Mouse (Mus musculus) lung, adult 2 months (tissue): ENCODE results near the gene Wdr54. TPM values are rescaled to one million over a fixed set of nuclear protein-coding genes. Genes with fewer than 3 reads are reported as not detected.

Experiments
- DNase-seq: peaks from one replicate; pipeline ENCODE4 v3.0.0; 2022
- H3K4me1 ChIP-seq: fragments of 200-500 bp; 2 replicates; pipeline ENCODE4 v1.6.1; 2011; ENCODE audit warnings: low read length; ENCODE audit not compliant: control insufficient read depth, insufficient read depth
- H3K4me3 ChIP-seq: fragments of 200-500 bp; replicated peaks from 2 replicates; pipeline ENCODE3; 2011; ENCODE audit warnings: low read depth, mild to moderate bottlenecking, control low read depth, low read length; ENCODE audit errors: extremely low read depth
- CTCF ChIP-seq: fragments of 200-500 bp; IDR thresholded peaks from 2 replicates; pipeline ENCODE4 v1.5.1; 2011; ENCODE audit warnings: mild to moderate bottlenecking, low read length, control low read depth; ENCODE audit not compliant: insufficient read depth
- POLR2A ChIP-seq: fragments of 200-500 bp; IDR thresholded peaks from 2 replicates; pipeline ENCODE4 v1.6.1; 2011; ENCODE audit warnings: low read depth, mild to moderate bottlenecking, control low read depth, low read length, borderline replicate concordance; ENCODE audit errors: extremely low read depth
- WGBS: fragments of 180-500 bp; shearing (Covaris S2); methylation state at CpG from one replicate; pipeline ENCODE4 v1.1.7; 2018; 5-methylcytosine and 5-hydroxymethylcytosine counted together
- polyA plus RNA-seq: library from polyadenylated mRNA; depleted of rRNA; stranded (reverse); fragments of >200 nt; gene quantifications from 2 replicates; pipeline ENCODE4 v1.2.3, GENCODE M21; 2012

Gene Wdr54
- polyA plus RNA-seq, 1 experiment: 6.9 TPM

DNA sequence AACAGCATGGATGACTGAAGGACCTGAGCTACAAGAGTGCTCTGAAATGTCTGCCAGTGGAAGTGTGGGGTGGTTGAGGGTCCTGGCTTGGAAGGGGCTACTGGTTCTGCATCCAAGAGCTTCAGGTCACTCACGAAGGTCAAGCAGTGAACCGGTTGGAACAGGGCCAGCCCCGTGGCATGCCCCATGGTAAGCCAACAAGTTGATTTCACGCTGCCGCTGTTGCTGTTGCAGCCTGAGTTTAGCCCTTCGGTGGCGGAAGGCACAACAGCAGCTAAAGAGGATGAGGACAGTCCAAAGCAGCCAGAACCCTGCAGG is 36.5 kb downstream of the Wdr54 start:
- H3K4me1 ChIP-seq: peaks cover 15% of the 10 kb centered on the region
- H3K4me3 ChIP-seq: no peak overlapping the region
- DNase-seq: no peak
- WGBS: 72% methylated on average over 7 of the region's 7 CpGs
- TF ChIP-seq CTCF (no peak), POLR2A (no peak)

GRCm38 (mm10) chr6:83118825-83119733 is 37.1 kb downstream of the Wdr54 start:
- TF ChIP-seq POLR2A (no peak), CTCF (no peak)
- WGBS: 72% methylated on average over 14 of the region's 14 CpGs
- DNase-seq: no peak
- Histone ChIP-seq H3K4me1 (peaks cover 12% of the 10 kb centered on the region), H3K4me3 (no peak overlapping the region)

- no peak overlapping the region for H3K4me3 ChIP-seq
- 83% methylated on average over 11 of the region's 11 CpGs for WGBS
- TF ChIP-seq CTCF: no peak
- 0 out of 2 replicates have a peak, but pooled peaks have one; percentile 30 for TF ChIP-seq POLR2A
- no peak for DNase-seq
- peaks cover 12% of the 10 kb centered on the region for H3K4me1 ChIP-seq
Observed at GRCm38 (mm10) chr6:83118369-83118768, 37.8 kb downstream of the Wdr54 start.

- Histone ChIP-seq H3K4me1 (peaks cover 12% of the 10 kb centered on the region), H3K4me3 (no peak overlapping the region)
- 89% methylated on average over 13 of the region's 13 CpGs for WGBS
- TF ChIP-seq POLR2A (no peak), CTCF (no peak)
- DNase-seq: no peak
Observed at GRCm38 (mm10) chr6:83117616-83118015, 38.6 kb downstream of the Wdr54 start.

DNA sequence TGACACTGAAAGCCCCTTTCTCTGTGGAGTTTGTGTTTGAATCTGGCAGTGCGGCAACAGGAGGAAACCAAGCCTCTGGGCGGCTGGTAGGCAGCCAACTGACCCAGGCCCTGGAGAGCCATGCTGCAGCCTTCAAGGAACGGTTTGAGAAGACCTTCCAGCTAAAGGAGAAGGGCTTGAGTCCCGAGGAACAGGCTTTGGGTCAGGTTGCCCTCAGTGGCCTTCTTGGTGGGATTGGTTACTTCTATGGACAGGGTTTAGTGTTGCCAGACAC is 39.1 kb downstream of the Wdr54 start:
- TF ChIP-seq CTCF (no peak), POLR2A (no peak)
- no peak overlapping the region for H3K4me3 ChIP-seq

DNA sequence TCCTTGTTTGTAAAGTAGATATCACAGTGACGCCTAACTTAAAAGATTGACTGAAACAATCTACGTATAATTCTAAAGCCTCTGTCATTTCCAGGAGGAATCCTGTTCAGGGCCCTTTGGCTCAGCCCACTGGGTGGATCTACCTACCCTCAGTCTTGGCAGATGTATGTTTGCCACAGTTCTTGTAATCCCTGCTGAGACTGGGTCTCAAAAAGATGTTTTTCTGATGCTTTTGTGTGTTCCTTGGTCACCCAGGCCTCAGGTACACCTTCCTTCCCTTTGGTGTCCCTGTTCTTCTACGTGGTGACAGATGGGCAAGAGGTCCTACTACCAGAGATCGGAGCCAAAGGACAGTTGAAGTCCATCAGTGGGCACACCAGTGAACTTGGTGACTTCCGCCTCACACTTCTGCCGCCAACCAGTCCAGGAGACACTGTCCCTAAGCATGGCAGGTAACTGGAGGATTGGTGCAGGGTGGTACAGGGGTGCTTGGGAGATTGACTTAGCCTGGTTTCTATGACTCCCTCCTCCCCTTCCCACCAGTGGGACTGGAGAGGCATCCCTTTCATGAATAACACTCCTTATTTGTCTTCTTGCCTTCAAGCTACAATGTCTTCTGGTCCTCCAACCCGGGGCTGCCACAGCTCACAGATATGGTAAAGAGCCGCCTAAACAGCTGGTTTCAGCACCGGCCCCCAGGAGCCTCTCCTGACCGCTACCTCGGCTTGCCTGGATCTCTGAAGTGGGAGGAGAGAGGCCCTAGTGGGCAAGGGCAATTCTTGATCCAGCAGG is 39.6 kb downstream of the Wdr54 start:
- TF ChIP-seq POLR2A: 0 out of 2 replicates have a peak, but pooled peaks have one; percentile 10
- no peak for TF ChIP-seq CTCF
- Histone ChIP-seq H3K4me1 (peaks cover 7% of the 10 kb centered on the region), H3K4me3 (no peak overlapping the region)
- 66% methylated on average over 11 of the region's 11 CpGs for WGBS
- no peak for DNase-seq

More for the DNA sequence above, 39.1 kb downstream of the Wdr54 start:
- no peak for DNase-seq
- 74% methylated on average over 4 of the region's 4 CpGs for WGBS
- peaks cover 8% of the 10 kb centered on the region for H3K4me1 ChIP-seq

DNA sequence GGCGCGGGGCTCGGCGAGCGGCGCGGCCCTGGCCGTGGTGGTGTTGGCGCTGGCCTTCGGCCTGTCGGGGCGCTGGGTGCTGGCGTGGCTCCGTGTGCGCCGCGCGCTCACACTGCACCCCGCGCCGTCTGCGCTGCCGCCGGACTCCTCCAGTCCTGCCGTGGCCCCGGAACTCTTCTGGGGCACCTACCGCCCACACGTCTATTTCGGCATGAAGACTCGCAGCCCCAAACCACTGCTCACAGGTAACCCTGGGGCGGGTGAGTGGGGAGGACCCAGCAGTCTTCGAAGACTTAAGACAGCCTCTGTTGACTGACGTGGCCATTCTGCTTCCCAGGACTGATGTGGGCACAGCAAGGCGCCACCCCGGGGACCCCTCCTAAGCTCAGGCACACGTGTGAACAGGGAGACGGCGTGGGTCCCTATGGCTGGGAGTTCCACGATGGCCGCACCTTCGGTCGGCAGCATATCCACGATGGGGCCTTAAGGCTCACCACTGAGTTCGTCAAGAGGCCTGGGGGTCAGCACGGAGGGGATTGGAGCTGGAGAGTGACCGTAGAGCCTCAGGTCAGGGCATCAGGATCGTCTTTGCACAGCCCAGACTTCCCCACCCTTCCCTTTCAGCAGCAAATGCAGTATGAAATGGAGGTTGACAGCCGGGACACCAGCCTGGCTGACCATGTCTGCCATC is 40.4 kb downstream of the Wdr54 start:
- WGBS: under 1% methylated on average over 38 of the region's 48 CpGs
- DNase-seq: no peak
- peak overlapping the region; percentile 99 for H3K4me3 ChIP-seq
- H3K4me1 ChIP-seq: peaks cover 7% of the 10 kb centered on the region
- no peak for TF ChIP-seq CTCF
- TF ChIP-seq POLR2A: no peak

- WGBS: 2% methylated on average over 52 of the region's 58 CpGs
- Histone ChIP-seq H3K4me3 (peak within 1 kb of the TSS; percentile 99), H3K4me1 (peaks cover 3% of the 10 kb centered on the region; the same call in 1 of the 2 replicates)
- peak; percentile 96 for TF ChIP-seq POLR2A
- TF ChIP-seq CTCF: no peak
- peak; percentile 94 for DNase-seq
Observed at GRCm38 (mm10) chr6:83115011-83115671, 41.1 kb downstream of the Wdr54 start, which contains the start of gene Mogs. Gene Mogs (plus strand): TSS chr6:83115496.
